Mouse (Mus musculus) left cerebral cortex, postnatal 14 days (tissue): ENCODE results near the gene Cdh4. TPM values are rescaled to one million over a fixed set of nuclear protein-coding genes. Genes with fewer than 3 reads are reported as not detected.

Experiments
- DNase-seq, 2 experiments: peaks; one replicate each; pipeline ENCODE4 v3.0.0; 2021 to 2022; ENCODE audit warnings: low spot score in 2 of 2, mixed read lengths in 1 of 2
- intact Hi-C: fragments of 180-260 bp; cut with DNase I; formaldehyde crosslinking; loops from one replicate; pipeline ENCODE4 v1.15.1; 2025
- total RNA-seq, 2 experiments: library from RNA; stranded (reverse); gene quantifications; 2 replicates each; pipeline ENCODE4 v1.2.3; 2021

Cdh4 gene
- total RNA-seq, 2 experiments from 2014 or later, result 23.8 to 28.8 TPM

DNA sequence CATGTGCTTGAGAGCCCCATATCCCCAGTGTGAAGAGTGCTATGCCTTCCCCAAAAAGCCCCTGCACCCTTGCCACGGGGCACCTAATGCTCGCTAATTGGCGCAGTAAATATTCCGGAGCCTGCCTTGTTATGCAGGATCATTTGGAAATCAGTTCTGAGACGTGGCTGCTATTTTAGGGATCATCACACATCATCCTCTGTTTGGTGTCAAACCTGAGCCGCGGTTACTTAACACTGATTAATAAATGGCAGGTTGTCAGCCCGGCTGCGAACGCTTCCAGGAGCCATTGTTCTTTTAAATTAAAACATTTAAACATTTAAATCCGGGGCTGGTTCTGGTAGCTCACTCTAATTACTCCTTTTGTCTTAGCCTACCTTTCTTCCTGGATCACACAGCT is 136.6 kb downstream of the Cdh4 start:
- DNase-seq, result no peak
- intact Hi-C loops, result no loop called here

DNA sequence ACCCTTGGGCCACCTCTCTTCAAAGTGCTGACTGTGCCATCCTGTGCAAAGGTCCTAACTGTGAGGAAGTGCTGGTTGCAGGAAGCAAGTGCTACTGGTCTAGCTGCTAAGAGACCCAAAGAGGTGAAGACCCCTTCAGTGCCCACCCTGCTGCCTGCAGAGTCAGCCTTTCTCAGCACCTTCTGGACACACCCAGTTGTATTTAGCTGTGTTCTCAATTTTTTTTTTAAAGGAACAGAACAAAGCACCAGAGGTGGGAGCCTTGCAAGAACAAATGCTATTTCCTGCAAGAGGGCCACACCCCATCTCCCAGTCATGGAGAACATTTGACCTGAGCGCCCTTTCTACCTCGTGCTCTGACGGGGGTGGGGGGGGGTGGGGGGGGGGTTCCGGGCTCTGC is 138.2 kb downstream of the Cdh4 start:
- intact Hi-C loops, result loop anchor here (10.0 kb wide), 1 partner anchor 294 kb away; no protein-coding TSS in a partner anchor
- DNase-seq, result no peak

DNA sequence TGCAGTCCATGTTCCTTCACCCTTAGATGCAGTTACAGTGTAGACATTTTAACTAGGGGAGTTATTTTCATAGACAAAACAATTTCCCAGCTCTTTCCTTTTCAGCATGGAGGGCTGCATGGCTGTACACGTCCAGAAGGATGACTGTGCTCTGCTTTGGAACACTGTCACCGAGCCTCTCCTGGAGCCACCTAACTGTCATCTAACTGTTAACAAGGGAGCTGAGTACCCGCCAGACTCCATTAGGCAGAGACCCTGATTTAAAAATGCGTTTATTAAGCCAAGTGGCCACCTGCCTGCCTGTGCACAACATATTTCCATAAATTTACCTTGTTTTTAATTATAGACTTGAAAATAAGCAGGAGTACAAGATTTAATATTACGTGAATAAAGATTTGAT is 138.8 kb downstream of the Cdh4 start:
- intact Hi-C loops, result loop anchor here (10.0 kb wide), 1 partner anchor 294 kb away; no protein-coding TSS in a partner anchor
- no peak for DNase-seq

DNA sequence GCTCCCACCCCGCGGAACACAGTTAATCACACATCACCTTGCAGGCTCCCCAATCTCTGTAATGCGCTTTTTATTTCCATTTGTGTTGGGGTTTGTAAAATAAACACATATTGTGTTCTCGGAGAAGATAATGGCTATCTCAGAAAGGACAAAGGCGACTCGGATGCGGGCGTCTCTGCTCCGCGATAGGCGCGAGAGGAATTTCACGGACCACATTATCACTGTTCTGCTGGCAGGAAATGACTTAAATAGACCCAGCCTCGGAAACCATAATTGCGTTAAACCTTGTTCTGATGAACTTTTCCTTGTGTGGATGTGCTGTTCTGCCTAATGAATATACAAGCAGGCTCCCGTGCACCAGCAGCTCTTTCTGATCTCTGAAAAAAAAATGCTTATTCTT is 140.7 kb downstream of the Cdh4 start:
- no peak for DNase-seq
- intact Hi-C loops, result loop anchor here (10.0 kb wide), 1 partner anchor 292 kb away; no protein-coding TSS in a partner anchor

DNA sequence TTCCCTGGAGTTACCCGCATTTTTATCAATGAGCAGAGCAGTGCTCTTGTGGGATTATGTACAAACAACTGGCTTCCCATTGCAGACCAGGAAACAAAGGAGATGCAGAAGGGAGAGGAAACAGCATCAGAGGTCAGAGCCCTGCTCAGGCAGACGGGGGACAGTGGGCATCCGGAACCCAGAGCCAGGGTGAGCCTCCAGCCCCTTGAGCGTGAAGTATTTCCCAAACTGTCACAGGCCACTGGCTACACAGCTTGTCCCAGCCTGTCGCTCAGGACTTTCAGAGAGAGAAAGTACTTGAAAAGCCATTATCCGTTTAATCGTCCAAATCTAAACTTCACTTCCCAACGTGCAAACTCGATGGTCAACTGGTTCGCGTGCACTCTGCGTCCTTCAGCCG is 142.4 kb downstream of the Cdh4 start:
- intact Hi-C loops, result loop anchor here (10.0 kb wide), 1 partner anchor 290 kb away; no protein-coding TSS in a partner anchor

DNA sequence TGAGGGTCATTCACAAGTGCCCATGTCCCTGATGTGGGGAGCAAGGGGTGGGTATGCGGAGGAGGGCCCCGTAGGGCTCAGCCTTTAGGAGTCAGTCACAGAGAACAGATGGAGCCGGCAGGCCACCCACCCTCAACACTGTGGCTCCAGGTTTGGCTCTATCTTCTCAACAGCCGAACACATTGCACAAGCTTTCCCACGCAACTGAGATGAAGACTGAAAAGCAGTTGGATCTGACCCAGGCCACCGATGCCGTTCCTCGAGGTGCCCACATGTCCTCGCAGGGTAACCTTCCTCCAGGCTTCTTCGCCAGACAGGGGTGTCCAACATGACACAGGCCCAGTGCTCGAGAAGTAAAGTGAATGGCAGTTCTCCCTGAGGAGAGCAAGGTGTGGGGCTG is 144.2 kb downstream of the Cdh4 start:
- peak; percentile 33 to 38 for DNase-seq
- intact Hi-C loops, result loop anchor here (10.0 kb wide), 1 partner anchor 288 kb away; no protein-coding TSS in a partner anchor

More for the DNA sequence above, 142.4 kb downstream of the Cdh4 start:
- no peak for DNase-seq

DNA sequence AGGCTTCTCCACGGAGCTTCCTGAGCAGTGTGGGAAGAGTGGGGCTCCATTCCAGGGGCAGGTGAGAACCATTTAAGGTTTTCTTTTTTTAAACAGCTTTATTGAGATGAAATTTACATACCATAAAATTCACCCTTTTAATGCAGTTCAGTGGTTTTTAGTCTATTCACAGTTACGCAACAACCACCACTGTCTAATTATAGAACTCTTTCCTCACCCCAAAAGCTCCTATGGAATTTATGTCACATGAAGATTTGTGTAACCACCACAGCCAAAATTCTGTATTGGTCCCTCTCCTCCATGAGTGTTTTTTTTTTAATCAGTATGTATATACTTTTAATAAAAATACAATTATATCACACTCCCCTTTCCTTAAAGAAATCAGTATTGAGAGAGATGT is 144.8 kb downstream of the Cdh4 start:
- intact Hi-C loops, result loop anchor here (10.0 kb wide), 1 partner anchor 288 kb away; no protein-coding TSS in a partner anchor
- no peak for DNase-seq

DNA sequence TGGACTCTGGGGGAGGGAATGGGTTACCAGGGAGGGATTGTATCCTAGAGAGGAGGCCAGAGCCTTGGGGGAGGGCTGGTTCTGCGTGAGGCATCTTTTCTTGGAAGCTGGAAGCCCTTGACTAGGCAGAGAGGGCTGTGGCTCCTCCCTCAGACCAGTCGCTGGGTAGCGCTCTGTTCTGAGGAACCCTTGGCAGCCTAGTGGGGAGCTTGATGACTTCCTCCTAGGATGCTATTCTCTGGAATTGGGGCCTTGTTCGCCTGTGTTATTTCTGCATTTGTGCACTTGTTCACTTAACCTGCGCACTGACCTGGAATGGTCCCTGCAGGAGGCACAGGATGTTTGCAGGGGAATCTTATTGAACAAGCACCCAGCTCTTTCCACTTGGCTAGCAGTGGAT is 149.4 kb downstream of the Cdh4 start:
- intact Hi-C loops, result no loop called here
- DNase-seq, result no peak

DNA sequence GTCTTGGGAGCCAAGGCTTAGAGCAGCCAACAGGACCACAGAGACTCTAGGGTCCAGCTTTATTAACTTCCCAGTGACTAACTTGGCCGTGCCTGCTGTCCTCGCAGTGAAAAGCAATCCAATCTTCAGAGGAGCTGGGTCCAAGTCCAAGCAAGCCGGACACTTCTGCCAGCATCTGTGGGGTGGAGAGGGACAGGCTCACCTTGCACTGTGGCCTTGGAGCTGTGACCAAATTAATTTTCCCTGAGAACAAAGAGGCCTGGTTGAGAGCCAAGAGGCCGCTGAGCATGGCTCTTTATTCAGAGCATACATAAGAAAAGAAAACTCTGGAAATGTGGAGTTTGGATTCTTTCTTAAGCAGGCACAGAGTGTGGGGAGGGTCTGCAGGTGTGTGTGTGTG is 152.8 kb downstream of the Cdh4 start:
- DNase-seq, result no peak
- intact Hi-C loops, result no loop called here

DNA sequence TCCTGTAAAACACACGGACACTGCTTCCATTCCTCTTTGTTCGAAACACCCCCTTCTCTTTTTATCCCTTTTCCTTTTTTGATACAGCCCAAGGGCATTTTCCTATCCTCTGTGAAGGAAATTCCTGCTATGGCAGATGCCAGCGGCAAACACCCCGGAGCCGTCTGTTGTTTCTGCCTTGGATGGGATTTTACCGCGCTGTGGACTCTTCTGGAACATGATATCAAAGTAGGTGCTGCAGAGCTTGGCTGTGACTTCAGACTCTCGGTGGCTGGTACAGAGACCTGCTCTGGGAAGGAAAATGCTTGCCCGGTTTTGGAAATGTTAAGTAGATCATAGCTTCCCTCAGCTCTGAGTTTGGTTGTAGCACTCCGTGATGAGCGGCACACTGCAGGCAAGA is 156.7 kb downstream of the Cdh4 start:
- peak; percentile 36 to 59 for DNase-seq
- intact Hi-C loops, result no loop called here

DNA sequence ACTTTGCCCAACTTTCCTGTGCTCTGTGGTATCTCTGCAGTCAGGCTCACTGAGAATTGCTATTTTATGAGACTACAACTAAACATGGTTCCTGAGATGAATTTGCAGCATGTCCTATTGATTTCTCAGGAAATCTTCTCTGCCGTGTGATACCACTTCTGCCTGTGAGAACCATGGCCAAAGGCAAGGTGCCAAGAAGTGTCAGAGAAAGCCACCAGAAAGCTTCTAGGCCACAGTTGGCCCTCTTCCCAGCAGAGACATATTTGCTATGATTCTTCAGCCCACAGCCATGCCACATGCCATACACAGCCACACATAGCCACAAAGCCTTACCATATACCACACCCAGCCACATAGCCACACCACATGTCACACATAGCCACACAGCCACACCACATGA is 157.7 kb downstream of the Cdh4 start:
- DNase-seq, result no peak
- intact Hi-C loops, result no loop called here

DNA sequence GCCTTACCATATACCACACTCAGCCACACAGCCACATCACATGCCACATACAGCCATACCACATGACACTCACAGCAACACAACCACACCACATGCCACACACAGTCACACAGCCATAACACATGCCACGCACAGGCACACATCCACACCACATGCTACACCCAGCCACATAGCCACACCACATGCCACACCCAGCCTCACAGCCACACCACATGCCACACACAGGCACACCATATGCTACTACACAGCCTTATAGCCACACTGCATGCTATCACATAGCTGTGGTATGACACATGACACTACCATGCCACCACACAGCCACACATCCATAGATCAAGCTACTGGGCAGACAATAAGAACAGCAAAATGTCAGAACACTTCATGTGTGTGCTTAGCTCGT is 158.1 kb downstream of the Cdh4 start:
- no peak for DNase-seq
- intact Hi-C loops, result no loop called here

DNA sequence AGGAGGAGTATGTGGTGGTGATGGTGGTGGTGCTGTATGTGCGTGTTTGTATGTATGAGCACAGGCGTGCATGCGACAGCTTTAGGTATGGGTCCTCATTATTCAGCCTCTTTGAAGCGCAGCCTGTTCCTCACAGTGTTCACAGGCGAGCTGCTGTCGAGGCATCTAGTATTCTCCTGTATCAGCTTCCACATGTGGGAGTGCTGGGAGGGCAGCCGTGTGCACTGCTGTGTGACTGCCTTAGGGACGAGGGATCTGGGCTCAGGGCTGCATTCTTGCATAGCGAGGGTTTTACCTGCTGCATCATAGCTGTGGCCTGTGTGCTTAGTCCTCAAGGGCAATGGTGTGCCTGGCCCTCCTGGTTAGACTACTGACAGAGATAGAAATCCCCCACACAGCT is 158.9 kb downstream of the Cdh4 start:
- DNase-seq, result no peak
- intact Hi-C loops, result no loop called here

DNA sequence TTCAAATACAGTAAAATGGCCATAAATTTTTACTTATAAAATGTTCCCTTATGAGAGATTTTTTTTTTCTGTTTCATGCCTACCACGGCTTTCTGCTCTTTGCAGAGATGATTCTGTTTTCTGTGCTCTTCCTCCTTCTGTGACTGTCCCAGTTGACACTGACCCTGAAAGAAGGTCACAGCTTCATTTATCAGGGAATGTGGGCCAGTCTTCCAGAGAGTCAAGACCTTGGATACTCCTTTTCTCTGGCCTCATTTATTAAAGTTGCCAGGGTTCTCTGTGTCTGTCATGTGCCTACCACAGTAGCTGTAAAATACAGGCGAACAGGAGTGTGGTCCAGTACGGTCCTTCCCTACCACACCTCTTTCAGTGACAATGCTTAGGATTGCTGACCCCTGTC is 162.5 kb downstream of the Cdh4 start:
- no peak for DNase-seq
- intact Hi-C loops, result no loop called here

DNA sequence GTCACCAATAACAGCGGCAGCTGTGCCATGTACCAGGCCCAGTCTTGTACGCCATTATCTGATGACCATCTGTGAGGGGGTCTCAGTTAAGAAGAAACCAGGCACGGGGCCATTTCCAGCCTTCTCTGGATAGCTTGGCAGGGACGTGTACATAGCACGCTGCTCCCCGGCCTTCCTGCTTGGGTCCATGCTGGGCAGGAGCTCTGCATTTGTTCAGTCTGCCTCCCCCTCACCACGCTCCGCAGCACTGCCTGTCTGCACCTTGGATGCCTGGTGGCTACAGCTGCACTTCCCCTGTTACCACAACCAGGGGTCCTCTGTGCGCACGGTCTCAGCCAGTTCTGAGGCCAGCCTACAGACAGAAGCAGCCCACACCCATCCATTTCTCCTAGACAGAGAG is 163.0 kb downstream of the Cdh4 start:
- intact Hi-C loops, result no loop called here
- DNase-seq, result no peak

DNA sequence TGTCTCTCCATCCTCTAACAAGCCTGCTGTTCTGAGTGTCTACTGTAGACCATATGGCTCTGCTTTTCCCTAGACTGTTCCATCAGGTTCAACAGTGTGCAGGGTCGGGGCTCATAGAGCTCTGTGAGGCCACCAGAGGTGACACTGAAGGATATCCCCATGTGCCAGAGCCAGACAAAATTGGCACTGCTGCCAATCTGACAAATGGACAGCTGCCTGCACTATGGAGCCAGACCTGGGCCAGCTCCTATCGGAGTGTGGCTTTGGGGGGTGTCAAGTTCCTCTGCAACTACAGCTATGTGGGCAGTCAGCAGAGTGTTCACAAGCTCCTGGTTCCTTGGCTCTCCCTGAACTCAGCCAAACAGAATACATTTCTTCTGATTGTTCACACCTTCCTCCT is 164.1 kb downstream of the Cdh4 start:
- no peak for DNase-seq
- intact Hi-C loops, result no loop called here

DNA sequence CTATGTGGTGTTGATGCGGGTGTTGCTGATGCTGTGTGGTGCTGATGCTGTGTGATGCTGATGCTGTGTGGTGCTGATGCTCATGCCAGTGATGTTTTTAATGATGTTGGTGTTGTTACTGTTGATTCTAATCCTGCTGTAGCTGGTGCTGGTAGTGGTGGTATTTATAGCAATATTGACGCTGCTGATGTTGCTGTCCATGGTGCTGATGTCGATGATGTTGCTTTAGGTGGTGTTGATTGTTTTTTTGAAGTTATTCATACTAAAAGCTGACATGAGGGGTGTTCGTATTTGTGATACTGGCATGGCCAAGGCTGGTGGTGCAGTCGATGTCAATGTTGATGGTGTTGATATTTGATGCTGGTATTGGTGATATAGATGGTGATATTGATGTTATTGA is 173.7 kb downstream of the Cdh4 start:
- no peak for DNase-seq
- intact Hi-C loops, result no loop called here

DNA sequence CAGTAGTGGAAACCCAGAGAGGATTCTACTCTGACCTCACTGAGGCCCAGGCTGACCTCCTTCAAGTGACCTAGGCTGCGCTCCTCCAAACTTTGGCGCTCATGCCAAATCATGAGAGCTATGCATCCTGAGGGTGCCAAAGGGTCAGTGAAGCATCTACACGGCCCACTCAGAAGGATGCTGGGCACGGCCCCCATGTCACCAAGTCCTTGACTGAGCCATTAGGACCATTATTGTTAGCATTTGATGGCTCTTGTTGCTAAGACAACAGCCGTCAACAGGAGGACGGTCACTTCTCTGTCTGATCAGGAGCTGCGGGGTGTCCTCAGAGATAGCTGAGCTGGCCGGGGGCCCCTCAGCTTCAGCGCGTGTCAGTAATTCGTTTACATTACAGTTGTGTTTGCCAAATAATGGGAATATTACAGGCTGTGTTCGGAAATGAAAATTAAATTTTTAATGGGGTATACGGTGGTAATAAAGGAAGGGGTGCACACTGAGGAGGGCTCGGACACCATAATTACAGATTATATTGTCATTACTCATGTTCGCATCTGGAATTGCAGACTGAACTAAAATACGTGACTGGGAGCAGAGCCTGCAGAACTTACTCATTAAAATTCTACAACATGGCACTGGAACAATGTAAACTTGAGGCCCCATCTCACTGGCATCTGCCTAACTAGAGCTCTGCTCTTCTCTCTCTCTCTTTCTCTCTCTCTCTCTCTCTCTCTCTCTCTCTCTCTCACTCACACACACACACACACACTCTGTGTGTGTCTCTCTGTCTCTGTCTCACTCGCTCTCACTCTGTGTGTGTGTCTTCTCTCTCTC is 181.6 kb downstream of the Cdh4 start:
- intact Hi-C loops, result no loop called here
- DNase-seq, result no peak

DNA sequence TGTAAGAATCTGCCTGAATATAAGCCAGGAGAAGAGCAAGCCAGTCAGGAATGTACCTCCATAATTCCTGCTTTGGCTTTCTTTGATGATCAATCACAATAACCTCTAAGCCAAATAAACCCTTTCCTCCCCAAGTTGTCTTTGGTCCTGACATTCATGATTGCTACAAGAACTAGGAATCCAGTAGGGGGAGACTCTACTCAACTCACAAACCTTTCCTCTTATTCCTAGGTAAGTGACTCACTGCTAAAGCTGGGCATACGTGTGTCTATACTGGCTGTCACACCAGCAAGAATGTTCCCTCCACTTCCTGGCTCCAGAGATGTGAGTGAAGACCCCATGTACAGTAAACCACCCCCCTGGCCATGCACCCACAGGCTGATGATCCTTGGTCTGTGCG is 185.3 kb downstream of the Cdh4 start:
- intact Hi-C loops, result no loop called here
- no peak for DNase-seq

DNA sequence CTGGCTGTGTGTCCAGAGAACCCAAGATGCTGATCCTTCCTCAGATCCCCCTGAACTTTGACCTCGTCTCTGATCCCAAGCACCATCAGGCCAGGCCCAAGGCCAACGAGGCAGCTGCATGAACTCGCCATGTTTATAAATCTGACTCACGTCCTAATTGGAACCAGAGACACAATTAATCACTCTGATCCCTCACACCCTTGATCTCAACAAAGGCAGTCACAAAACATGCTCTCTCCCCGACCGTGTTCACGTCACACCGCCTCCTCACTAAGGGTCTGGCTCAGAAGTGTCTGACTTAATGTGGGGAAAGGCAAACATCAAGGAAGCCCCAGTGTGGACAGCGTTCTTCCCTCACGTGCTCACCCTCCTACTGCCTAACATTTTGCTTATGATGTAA is 188.5 kb downstream of the Cdh4 start:
- no peak for DNase-seq
- intact Hi-C loops, result no loop called here

DNA sequence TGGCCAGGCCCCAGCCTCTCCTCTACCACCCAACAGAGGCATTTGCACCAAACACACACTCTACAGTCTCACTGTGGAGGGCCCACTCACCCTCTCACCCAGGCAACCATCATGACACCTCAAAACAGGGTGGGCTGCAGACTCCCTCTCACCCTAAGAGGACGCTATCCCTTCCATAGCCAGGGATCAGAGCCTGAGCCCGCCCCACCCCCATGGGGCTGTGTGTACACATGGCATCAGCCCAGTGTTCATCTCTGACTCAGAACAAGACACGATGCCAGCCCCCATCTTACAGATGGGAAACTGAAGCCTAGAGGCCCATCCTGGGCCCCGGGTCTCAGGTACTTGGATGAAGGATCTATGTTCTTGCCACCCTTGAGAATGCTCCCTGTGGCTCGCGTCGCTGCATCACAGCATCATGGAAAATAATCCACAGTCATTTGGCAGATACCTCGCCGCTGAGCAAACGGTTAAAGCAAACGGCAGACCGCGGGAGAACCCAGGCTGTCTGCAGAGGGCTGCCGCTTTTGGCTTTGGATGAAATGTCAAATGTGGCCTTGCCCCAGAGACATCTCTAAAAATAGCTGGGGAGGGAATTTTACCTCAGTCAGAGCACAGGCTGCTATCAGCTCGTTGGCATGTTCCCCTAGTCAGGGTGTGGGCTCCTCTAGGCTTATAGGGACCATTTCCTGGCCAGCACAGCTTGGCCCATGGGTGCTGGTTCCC is 198.5 kb downstream of the Cdh4 start:
- intact Hi-C loops, result no loop called here
- DNase-seq, result no peak
